Mouse (Mus musculus) stomach, embryonic 14.5 days (tissue): ENCODE measurements around the gene Myo9a. TPM values are rescaled to one million over a fixed set of nuclear protein-coding genes. Genes with fewer than 3 reads are reported as not detected.
"Not testable (repeated sequence)": the region's sequence is repeated elsewhere in the genome, so short reads cannot be mapped to it uniquely, and the experiment has no call there.

Source experiments
- ATAC-seq: fragments of 200-750 bp; cut with Nextera tagmentation; 2 replicates; pipeline ENCODE4 v1.8.0; 2017; ENCODE audit warnings: low read depth, moderate TSS enrichment; ENCODE audit not compliant: insufficient number of reproducible peaks, insufficient read depth, low FRiP score
- H3K27ac ChIP-seq: fragments of 300-500 bp; sonication (generic); 2 replicates; pipeline ENCODE4 v1.5.1; 2014; ENCODE audit warnings: mild to moderate bottlenecking, low read length, moderate library complexity, mixed read lengths
- H3K27me3 ChIP-seq: fragments of 300-500 bp; sonication (generic); 2 replicates; pipeline ENCODE4 v1.6.1; 2014; ENCODE audit warnings: low read length, control low read depth, mixed read lengths; ENCODE audit not compliant: control insufficient read depth, insufficient read depth
- H3K36me3 ChIP-seq: fragments of 300-500 bp; sonication (generic); 2 replicates; pipeline ENCODE4 v1.6.1; 2014; ENCODE audit warnings: mild to moderate bottlenecking, control low read depth, low read length, moderate library complexity, mixed read lengths; ENCODE audit not compliant: control insufficient read depth, insufficient read depth
- H3K4me1 ChIP-seq: fragments of 300-500 bp; sonication (generic); 2 replicates; pipeline ENCODE4 v1.6.1; 2014; ENCODE audit warnings: low read length, control low read depth, mixed read lengths; ENCODE audit not compliant: control insufficient read depth, insufficient read depth
- H3K4me2 ChIP-seq: fragments of 300-500 bp; sonication (generic); replicated peaks from 2 replicates; pipeline ENCODE4 v1.6.1; 2014; ENCODE audit warnings: low read depth, low read length, control low read depth
- H3K4me3 ChIP-seq: fragments of 300-500 bp; sonication (generic); 2 replicates; pipeline ENCODE4 v1.5.1; 2014; ENCODE audit warnings: low read depth, low read length, control low read depth
- H3K9ac ChIP-seq: fragments of 300-500 bp; sonication (generic); replicated peaks from 2 replicates; pipeline ENCODE4 v1.6.1; 2014; ENCODE audit warnings: low read depth, mild to moderate bottlenecking, control low read depth, low read length, moderate library complexity, mixed read lengths
- H3K9me3 ChIP-seq: fragments of 300-500 bp; sonication (generic); 2 replicates; pipeline ENCODE4 v1.6.1; 2016; ENCODE audit warnings: low read depth, low read length, control low read depth; ENCODE audit not compliant: control insufficient read depth
- WGBS: fragments of 180-500 bp; shearing (Covaris S2); extraction: QIAGEN DNeasy Blood & Tissue Kit; methylation state at CpG from one replicate; pipeline ENCODE4 v1.1.7; 2014; 5-methylcytosine and 5-hydroxymethylcytosine counted together
- polyA plus RNA-seq: library from polyadenylated mRNA; unstranded; fragments of >200 nt; fragmentation: Nextera tagmentation; extraction: Ambion mirVana; gene quantifications from 2 replicates; pipeline ENCODE4 v1.2.1, GENCODE M21; 2014

The Myo9a gene
- polyA plus RNA-seq, 1 experiment from 2014 or later: 18.9 TPM

DNA sequence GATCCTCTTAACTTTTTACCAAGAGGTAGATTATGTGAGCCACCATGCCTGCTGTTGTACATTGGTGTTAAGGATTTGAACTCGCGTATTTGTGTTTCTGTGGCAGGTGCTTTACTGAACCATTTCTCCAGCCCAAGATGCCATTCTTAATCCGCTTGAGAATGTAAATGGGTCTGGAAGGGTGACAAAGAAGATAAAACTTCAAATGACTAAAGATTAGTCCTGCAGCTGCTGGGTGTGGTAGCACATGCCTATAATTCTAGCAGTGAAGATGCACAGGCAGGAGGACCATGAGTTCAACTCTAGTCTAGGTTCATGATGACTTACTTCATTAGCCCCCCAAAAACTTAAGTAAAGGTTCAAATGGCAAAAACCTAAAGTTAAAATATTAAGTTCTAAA lies 6.8 kb upstream of the Myo9a start:
- ATAC-seq: no peak
- Histone ChIP-seq H3K4me1 (no peaks in the 10 kb centered on the region), H3K4me3 (no peak overlapping the region), H3K36me3 (no peaks in the 10 kb centered on the region), H3K9me3 (no peaks in the 10 kb centered on the region), H3K9ac (no peak overlapping the region), H3K4me2 (no peak overlapping the region), H3K27me3 (no peaks in the 10 kb centered on the region), H3K27ac (no peak overlapping the region)
- WGBS: 90% methylated on average over 3 of the region's 3 CpGs

DNA sequence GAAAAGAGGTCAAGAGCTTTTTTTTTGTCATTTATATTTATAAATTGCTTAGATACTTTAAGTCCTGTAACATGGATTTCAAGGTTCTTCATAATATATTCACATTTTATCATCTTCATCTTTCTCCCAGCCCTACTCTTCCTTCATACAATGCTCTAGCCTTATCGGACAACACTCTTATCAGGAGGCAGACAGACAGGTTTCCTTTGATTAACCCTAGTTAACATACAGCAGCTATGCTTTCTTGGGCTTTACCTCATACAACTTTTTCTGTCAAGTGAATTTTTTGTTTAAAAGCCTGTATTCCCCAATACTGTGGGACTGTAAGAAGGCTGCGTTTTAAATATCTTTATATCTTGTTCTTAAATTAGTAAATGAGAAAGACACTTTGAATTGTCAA lies 2.3 kb upstream of the Myo9a start:
- ATAC-seq: no peak
- Histone ChIP-seq H3K27me3 (no peaks in the 10 kb centered on the region), H3K27ac (no peak overlapping the region), H3K4me2 (no peak overlapping the region), H3K9ac (no peak overlapping the region), H3K36me3 (no peaks in the 10 kb centered on the region), H3K4me1 (peaks cover 6% of the 10 kb centered on the region; the same call in 1 of the 2 replicates), H3K4me3 (no peak overlapping the region), H3K9me3 (no peaks in the 10 kb centered on the region)
- 83% methylated on average over 2 of the region's 2 CpGs for WGBS

DNA sequence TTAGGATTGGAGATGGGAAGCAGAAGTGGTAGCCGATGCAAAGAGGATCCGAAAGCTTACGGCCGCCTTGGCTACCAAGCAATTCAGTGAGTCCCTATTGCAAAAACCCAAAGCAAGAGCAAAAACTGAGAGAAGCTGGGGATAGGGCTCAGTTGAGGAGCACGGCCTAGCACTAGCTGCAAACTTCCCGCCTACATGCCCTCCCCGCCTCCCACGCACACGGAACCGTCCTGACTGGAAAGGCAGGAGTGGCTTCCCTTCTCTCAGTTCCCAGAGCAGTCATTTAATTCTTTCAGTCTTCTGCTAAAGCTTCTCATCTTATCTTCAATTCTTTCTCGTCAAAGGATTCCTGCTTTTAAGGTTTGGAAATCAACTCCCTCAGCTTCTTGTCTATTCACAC lies 1.7 kb upstream of the Myo9a start:
- peaks cover 6% of the 10 kb centered on the region; the same call in 1 of the 2 replicates for H3K4me1 ChIP-seq
- H3K27ac ChIP-seq: no peak overlapping the region
- H3K27me3 ChIP-seq: no peaks in the 10 kb centered on the region
- no peak overlapping the region for H3K4me3 ChIP-seq
- no peak for ATAC-seq
- no peak overlapping the region for H3K4me2 ChIP-seq
- 81% methylated on average over 11 of the region's 11 CpGs for WGBS
- H3K9me3 ChIP-seq: no peaks in the 10 kb centered on the region
- no peaks in the 10 kb centered on the region for H3K36me3 ChIP-seq
- no peak overlapping the region for H3K9ac ChIP-seq

DNA sequence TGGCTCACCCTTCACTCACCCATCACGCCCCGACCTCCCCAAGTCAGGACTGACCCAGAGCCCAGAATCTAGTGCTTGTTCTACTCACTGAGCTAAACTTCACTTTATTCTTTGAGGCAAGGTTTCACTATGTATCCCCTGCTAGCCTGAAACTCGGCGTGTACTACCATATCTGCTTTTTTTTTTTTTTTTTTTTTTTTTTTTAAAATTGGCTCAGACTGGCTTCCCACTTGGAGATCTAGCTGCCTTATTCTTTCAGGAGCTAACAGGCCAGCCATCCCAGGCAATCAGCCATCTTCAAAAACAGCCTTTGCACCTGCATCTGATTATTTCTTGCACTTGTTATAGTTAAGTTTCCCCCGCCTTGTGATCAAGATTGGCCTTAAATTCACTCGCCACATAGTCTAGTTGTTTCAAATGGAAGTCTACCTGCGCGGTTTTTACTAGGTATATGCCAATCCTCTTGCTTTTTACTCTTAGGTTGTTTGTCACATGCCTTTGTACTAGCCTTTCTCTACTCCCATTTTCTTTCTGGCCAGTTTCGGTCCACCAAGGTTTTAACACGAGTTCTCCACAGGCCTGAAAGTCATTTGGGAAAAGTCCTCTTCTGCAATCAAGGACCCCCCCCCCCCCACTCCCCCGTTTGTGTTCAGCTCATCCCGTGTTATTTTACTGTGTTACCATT lies 973 bp upstream of the Myo9a start:
- Histone ChIP-seq H3K4me2 (peak overlapping the region; percentile 82), H3K36me3 (no peaks in the 10 kb centered on the region), H3K27me3 (no peaks in the 10 kb centered on the region), H3K27ac (peak overlapping the region; percentile 90), H3K9me3 (no peaks in the 10 kb centered on the region), H3K4me3 (peak overlapping the region; percentile 80), H3K4me1 (peaks cover 6% of the 10 kb centered on the region; the same call in 1 of the 2 replicates), H3K9ac (peak overlapping the region; percentile 48)
- ATAC-seq: no peak
- WGBS: 34% methylated on average over 12 of the region's 12 CpGs

DNA sequence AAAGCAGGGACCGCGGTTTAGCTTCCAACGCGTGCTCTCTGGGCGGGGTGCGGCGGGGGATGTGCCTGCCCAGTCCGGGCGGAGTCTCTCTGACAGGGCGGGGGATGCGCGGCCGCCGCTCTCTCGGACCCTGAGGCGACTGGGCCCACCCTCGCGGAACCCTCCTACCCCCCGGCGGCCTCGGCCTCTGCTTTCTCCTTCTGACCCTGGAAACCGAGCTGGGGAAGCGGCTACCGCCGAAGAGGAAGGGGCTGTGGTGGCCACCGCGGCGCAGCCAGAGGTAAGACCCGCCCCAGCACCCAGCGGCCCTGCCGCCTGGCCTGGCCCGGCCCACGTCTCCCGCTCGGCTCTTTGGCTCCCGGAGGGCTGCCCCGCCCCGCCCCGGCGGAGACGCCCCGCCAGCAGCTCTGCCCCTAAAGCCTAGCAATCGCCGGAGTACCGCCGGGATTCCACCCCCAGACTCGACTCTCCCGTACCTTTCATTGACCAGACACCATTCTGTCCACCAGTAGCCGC lies 428 bp downstream of the Myo9a start:
- under 1% methylated on average over 28 of the region's 49 CpGs for WGBS
- peak; percentile 95 for ATAC-seq
- Histone ChIP-seq H3K27ac (peak overlapping the region; percentile 91), H3K27me3 (no peaks in the 10 kb centered on the region), H3K9me3 (no peaks in the 10 kb centered on the region), H3K4me2 (peak overlapping the region; percentile 77), H3K4me1 (peaks cover 6% of the 10 kb centered on the region; the same call in 1 of the 2 replicates), H3K36me3 (no peaks in the 10 kb centered on the region), H3K4me3 (peak overlapping the region; percentile 80), H3K9ac (peak overlapping the region; percentile 71)

DNA sequence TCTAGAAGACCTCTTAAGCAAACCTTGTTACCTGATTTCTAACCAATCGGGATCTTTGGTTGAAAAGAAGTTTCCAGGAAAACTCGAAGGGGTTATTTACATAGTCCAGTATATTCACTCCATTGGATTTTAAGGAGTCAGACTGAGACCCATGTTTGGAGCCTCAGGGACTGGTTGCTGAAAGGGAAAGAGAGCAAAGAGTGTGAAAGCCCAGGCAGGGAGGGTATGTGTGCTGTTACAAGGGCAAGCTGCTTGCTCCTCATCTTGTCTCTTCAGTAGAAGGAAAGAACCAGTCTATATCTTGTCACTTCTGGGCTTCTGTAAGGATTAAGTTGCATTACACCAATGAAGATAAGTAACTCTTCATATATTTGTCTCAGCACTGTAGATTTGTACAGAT lies 1.3 kb downstream of the Myo9a start:
- peak overlapping the region; percentile 71 for H3K9ac ChIP-seq
- H3K36me3 ChIP-seq: no peaks in the 10 kb centered on the region
- WGBS: 2% methylated on average over 2 of the region's 2 CpGs
- H3K27ac ChIP-seq: 0 out of 2 replicates have a peak overlapping the region, but pooled peaks have one; percentile 91
- H3K4me2 ChIP-seq: peak overlapping the region; percentile 77
- H3K27me3 ChIP-seq: no peaks in the 10 kb centered on the region
- H3K4me1 ChIP-seq: peaks cover 6% of the 10 kb centered on the region; the same call in 1 of the 2 replicates
- ATAC-seq: no peak
- H3K9me3 ChIP-seq: no peaks in the 10 kb centered on the region
- peak overlapping the region; percentile 80 for H3K4me3 ChIP-seq

DNA sequence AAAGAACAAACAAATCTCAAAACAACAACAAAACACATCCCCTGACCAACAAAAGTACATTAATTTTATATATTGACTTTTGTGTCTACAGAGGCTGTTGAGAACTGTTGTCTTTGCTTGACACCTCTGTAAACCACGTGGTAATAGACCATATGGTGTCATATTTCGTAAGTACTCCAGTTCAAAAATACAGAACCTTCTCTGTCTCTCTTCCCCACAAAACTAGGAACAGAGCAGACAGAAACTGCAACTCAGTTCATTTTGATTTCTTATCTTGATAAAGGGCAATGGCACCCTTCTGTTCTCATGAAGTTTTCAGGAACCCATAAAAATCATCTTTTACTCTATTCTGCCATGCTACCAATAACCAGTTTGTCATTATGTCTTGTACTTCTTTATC lies 4.5 kb downstream of the Myo9a start:
- no peaks in the 10 kb centered on the region for H3K9me3 ChIP-seq
- 61% methylated on average over 2 of the region's 2 CpGs for WGBS
- H3K27ac ChIP-seq: no peak overlapping the region
- no peak overlapping the region for H3K4me2 ChIP-seq
- H3K27me3 ChIP-seq: no peaks in the 10 kb centered on the region
- H3K9ac ChIP-seq: no peak overlapping the region
- H3K36me3 ChIP-seq: no peaks in the 10 kb centered on the region
- H3K4me1 ChIP-seq: no peaks in the 10 kb centered on the region
- H3K4me3 ChIP-seq: no peak overlapping the region
- ATAC-seq: no peak

DNA sequence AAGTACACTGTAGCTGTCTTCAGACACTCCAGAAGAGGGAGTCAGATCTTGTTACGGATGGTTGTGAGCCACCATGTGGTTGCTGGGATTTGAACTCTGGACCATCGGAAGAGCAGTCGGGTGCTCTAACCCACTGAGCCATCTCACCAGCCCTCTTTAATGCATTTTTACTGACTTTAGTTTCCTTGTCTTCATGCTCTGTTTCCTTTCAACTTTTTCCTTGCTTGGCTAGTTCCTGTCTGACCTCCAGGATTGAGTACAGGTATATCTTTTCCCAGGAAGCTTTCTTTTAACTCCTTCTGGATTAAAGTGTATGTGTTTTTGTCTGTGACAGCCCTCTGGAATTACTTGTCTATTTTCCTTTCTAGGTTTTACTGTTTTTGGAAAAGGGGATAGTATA lies 6.3 kb downstream of the Myo9a start:
- WGBS: 100% methylated on average over 2 of the region's 3 CpGs
- H3K4me3 ChIP-seq, H3K27me3 ChIP-seq, H3K9ac ChIP-seq, H3K36me3 ChIP-seq, H3K27ac ChIP-seq, H3K4me1 ChIP-seq, H3K4me2 ChIP-seq, H3K9me3 ChIP-seq, ATAC-seq: not testable (repeated sequence)

DNA sequence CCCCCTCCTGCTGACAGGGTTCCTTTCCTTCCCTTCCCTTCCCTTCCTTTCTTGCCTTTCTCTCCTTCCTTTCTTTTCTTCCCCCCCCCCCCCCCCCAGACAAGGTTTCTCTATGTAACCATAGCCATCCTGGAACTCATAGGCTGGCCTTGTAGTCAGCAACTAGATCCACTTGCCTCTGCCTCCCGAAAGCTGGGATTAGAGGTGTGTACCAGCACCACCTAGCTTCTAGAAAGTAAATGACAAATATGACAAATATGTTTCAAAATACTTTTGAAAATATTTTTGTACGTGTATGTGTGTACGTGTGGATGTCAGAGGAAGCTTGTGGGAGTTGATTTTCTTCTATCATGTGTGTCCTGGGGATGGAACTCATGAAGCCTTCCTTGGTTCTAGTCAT lies 9.8 kb downstream of the Myo9a start:
- H3K4me2 ChIP-seq: no peak overlapping the region
- no peak for ATAC-seq
- H3K27me3 ChIP-seq: no peaks in the 10 kb centered on the region
- H3K9ac ChIP-seq: no peak overlapping the region
- H3K4me1 ChIP-seq: no peaks in the 10 kb centered on the region
- H3K36me3 ChIP-seq: no peaks in the 10 kb centered on the region
- 73% methylated on average over 3 of the region's 3 CpGs for WGBS
- no peak overlapping the region for H3K27ac ChIP-seq
- no peak overlapping the region for H3K4me3 ChIP-seq
- no peaks in the 10 kb centered on the region for H3K9me3 ChIP-seq
